ENCODE assay signal across 19 mouse cellular contexts in the genomic region with DNA sequence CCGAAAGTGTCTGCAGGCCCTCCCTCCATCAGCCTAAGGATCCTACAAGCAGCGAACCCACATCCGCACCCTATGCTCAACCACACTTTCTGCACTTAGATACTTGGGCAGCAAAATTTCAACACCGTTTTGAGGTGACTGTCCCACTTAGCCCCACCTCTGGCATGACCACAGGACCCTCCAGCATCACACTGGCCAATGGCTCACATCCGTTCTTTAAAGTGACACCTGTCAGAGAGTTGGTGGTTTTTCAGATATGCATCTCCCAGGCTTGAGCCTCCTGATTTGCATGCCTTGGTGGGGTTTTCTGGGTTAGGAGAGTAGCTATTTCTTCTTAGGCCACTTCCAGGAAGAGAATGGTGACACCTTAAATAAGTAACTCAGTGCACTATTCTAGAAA. TPM values are rescaled to one million over a fixed set of nuclear protein-coding genes. Genes with fewer than 3 reads are reported as not detected.
DNase-seq lines count a peak whose midpoint lies in the region; ATAC-seq and TF ChIP-seq lines count a peak whose summit lies in the region.
"Had no signal": no experiment of that assay in that cellular context is flagged by ENCODE, and none has a peak within 500 bp of the region (broad histone marks: within the 10 kb centered on the region; RNA-seq: fewer than 3 reads in every experiment).

No protein-coding gene starts in this region.

- H3K4me3 ChIP-seq in liver, adult 2 months (ENCODE audit: insufficient read depth, low read depth, low read length): no peak overlapping the region
- H3K4me3 ChIP-seq in liver, embryonic 12.5 days: no peak overlapping the region
- no peak overlapping the region for H3K4me3 ChIP-seq in spleen, adult 2 months (ENCODE audit: extremely low read depth, insufficient read depth, insufficient read length)
- H3K4me3 ChIP-seq: embryonic facial prominence, embryonic 13.5 days; heart, embryonic 12.5 days; lung, embryonic 15.5 days; stomach, embryonic 15.5 days had no signal

- TF ChIP-seq CTCF in liver, adult 2 months (IDR thresholded peaks at IDR 0.05; ENCODE audit: low read depth, low read length): no peak
- no peak for TF ChIP-seq CTCF in spleen, adult 2 months (IDR thresholded peaks at IDR 0.05; ENCODE audit: extremely low read depth, insufficient read depth, insufficient read length, insufficient replicate concordance)

- H3K27ac ChIP-seq in liver, adult 2 months (replicated peaks; ENCODE audit: insufficient read depth, low read depth, low read length): no peak overlapping the region
- H3K27ac ChIP-seq in liver, embryonic 12.5 days: no peak overlapping the region
- no peak overlapping the region for H3K27ac ChIP-seq in spleen, adult 2 months (ENCODE audit: insufficient read depth, low read length)
- H3K27ac ChIP-seq: embryonic facial prominence, embryonic 13.5 days; lung, embryonic 15.5 days; stomach, embryonic 15.5 days had no signal

- no peaks in the 10 kb centered on the region for H3K4me1 ChIP-seq in liver, adult 2 months (ENCODE audit: control insufficient read depth, insufficient read depth, low read length)
- no peaks in the 10 kb centered on the region for H3K4me1 ChIP-seq in liver, embryonic 12.5 days
- H3K4me1 ChIP-seq in spleen, adult 2 months (ENCODE audit: control insufficient read depth, insufficient read depth, insufficient read length): no peaks in the 10 kb centered on the region
- H3K4me1 ChIP-seq: lung, embryonic 15.5 days; stomach, embryonic 15.5 days had no signal

- no peak for ATAC-seq in liver, embryonic 12.5 days
- ATAC-seq: hindbrain, embryonic 16.5 days had no signal

- H3K27me3 ChIP-seq in liver, adult 2 months (ENCODE audit: control insufficient read depth, insufficient read depth, low read length): no peaks in the 10 kb centered on the region
- H3K27me3 ChIP-seq in liver, embryonic 12.5 days (replicated peaks): no peaks in the 10 kb centered on the region
- H3K27me3 ChIP-seq in spleen, adult 2 months (ENCODE audit: control insufficient read depth, insufficient read depth, low read length): no peaks in the 10 kb centered on the region
- H3K27me3 ChIP-seq: embryonic facial prominence, embryonic 13.5 days; heart, embryonic 12.5 days; lung, embryonic 15.5 days; stomach, embryonic 15.5 days had no signal

- H3K79me2 ChIP-seq in liver, adult 2 months (ENCODE audit: control insufficient read depth, insufficient read depth, low read length): no peaks in the 10 kb centered on the region

- no peak overlapping the region for H3K9ac ChIP-seq in liver, adult 2 months (ENCODE audit: low read depth, low read length)
- no peak overlapping the region for H3K9ac ChIP-seq in liver, embryonic 12.5 days
- H3K9ac ChIP-seq: embryonic facial prominence, embryonic 13.5 days; heart, embryonic 12.5 days; lung, embryonic 15.5 days; stomach, embryonic 15.5 days had no signal

- peak; percentile 12 for DNase-seq in liver, adult 2 months (ENCODE audit: extremely low read depth, low read depth, low spot score)
- peak; percentile 94 for DNase-seq in induced T-regulatory cell, adult 2 months (ENCODE audit: low read depth)
- DNase-seq in spleen, adult 2 months (ENCODE audit: low read depth in 1 of 2, low spot score in 2 of 2): peak; percentile 8 to 43
- DNase-seq in thymus, postnatal 4 days: peak; percentile 63
- no peak for DNase-seq in cerebellum, adult 11 months
- DNase-seq in B cell, adult 2 months: no peak
- no peak for DNase-seq in adrenal gland, postnatal 4 days (ENCODE audit: low spot score in 2 of 2)
- DNase-seq: cerebellum, adult 11-12 months; gastrocnemius, postnatal 36 days; heart, postnatal 36 days; kidney, adult 8-10 months; kidney, postnatal 36 days; liver had no signal

- H3K36me3 ChIP-seq in liver, adult 2 months (ENCODE audit: control insufficient read depth, insufficient read depth, low read length): no peaks in the 10 kb centered on the region
- no peaks in the 10 kb centered on the region for H3K36me3 ChIP-seq in liver, embryonic 12.5 days
- H3K36me3 ChIP-seq in spleen, adult 2 months (ENCODE audit: control insufficient read depth, insufficient read depth, low read length): no peaks in the 10 kb centered on the region
- H3K36me3 ChIP-seq: embryonic facial prominence, embryonic 13.5 days; lung, embryonic 15.5 days; stomach, embryonic 15.5 days had no signal

- no peaks in the 10 kb centered on the region for H3K9me3 ChIP-seq in liver, embryonic 12.5 days (replicated peaks)
- H3K9me3 ChIP-seq: embryonic facial prominence, embryonic 13.5 days; heart, embryonic 12.5 days; lung, embryonic 15.5 days; stomach, embryonic 15.5 days had no signal

- no peak for TF ChIP-seq POLR2A in liver, adult 2 months (IDR thresholded peaks at IDR 0.05; ENCODE audit: extremely low read depth, insufficient read depth, low read length)
- TF ChIP-seq POLR2A in spleen, adult 2 months (IDR thresholded peaks at IDR 0.05; ENCODE audit: low read depth, low read length): no peak

- no peak overlapping the region for H3K4me2 ChIP-seq in liver, embryonic 12.5 days
- H3K4me2 ChIP-seq: embryonic facial prominence, embryonic 13.5 days; heart, embryonic 12.5 days; lung, embryonic 15.5 days; stomach, embryonic 15.5 days had no signal

- WGBS in liver, adult 2 months: 95% methylated on average over 5 of the region's 5 CpGs
- 65% methylated on average over 5 of the region's 5 CpGs for WGBS in liver, embryonic 12.5 days (ENCODE audit: insufficient replicate concordance)
- WGBS in spleen, adult 2 months: 70% methylated on average over 5 of the region's 5 CpGs

RNA-seq across cellular contexts. Expression of a gene that starts 39.1 kb away (rescaled TPM):
- 0.83 and 1.4 TPM in 2 replicates for total RNA-seq in liver, adult 2 months (2014; rRNA removed)
- 0.15 and 0.16 TPM in 2 replicates for polyA plus RNA-seq in liver, adult 2 months (2012; rRNA removed)
- 1.4 and 2.6 TPM in 2 replicates for polyA plus RNA-seq in liver, embryonic 12.5 days (2016; fragmentation: Nextera tagmentation; extraction: Ambion mirVana)
- polyA plus RNA-seq in spleen, adult 2 months (2012; rRNA removed): 2.8 and 3.3 TPM in 2 replicates
- 10 to 100 TPM; 56.0 to 58.5 TPM for total RNA-seq in adrenal gland, postnatal 4 days (2021)

Comparison
In these comparisons a context has a peak if more than half of its experiments do, and no peak if none do; other contexts are left out.
1. DNase-seq: peak in liver, adult 2 months (single experiment), induced T-regulatory cell, adult 2 months (single experiment), spleen, adult 2 months (2 of 2) and thymus, postnatal 4 days (single experiment); none in cerebellum, adult 11 months (single experiment), B cell, adult 2 months (0 of 2) and adrenal gland, postnatal 4 days (0 of 2).